In the genomic region with DNA sequence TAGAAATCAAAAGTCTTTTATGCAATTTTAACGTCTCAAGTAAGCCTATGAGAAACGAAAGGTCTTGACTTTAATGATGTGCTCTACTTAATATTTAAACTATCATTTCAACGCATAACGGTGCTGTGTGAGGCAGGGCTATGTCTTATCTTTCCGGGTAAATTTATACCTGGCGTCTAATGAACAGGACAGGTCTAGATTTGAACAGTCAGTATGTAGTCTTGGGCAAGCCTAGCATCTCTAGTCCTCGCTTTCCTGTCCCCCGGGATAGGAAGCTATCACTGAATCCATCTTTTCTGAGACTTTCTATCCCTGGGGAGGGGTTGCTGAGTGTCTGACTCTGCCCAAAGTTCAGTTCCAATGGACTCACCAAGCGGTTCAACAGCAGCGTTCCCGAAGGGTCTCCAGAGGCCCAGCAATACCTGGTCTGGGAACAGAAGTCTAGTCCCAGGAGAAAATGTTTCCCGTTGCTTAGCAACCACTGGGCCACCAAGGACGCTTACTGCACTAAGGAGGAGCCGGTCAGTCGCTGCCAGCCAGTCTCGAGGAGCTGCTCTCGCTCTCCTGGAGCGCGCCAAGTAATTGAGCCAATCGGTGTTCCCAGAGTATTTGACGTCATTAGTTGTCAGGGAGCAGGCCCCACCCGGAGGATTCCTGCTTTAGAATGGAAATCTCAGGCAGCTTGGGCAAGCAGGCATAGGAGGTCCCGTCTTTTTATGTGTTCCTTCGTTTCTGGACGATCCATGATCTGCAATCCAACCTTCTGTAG, we compare ENCODE assay signal across 8 mouse cellular contexts. TPM values are rescaled to one million over a fixed set of nuclear protein-coding genes. Genes with fewer than 3 reads are reported as not detected.
DNase-seq lines count a peak whose midpoint lies in the region; ATAC-seq and TF ChIP-seq lines count a peak whose summit lies in the region.

Gene Dnah6, minus strand, starts transcription at position 463 of the 769 bp plus-strand sequence.

- no peaks in the 10 kb centered on the region for H3K9me3 ChIP-seq in hindbrain, embryonic 14.5 days (ENCODE audit: control insufficient read depth, low read length)

- H3K27me3 ChIP-seq in Patski, result no peaks in the 10 kb centered on the region
- no peaks in the 10 kb centered on the region for H3K27me3 ChIP-seq in hindbrain, embryonic 14.5 days (ENCODE audit: control insufficient read depth, insufficient read depth, low read length)

- ATAC-seq in Patski, result peak; percentile 94
- peak; percentile 99 for ATAC-seq in hindbrain, embryonic 14.5 days (ENCODE audit: low FRiP score)

- in situ Hi-C loops in Patski (cut with MboI; ENCODE audit: low pct_unique_long_range_greater_than_20kb), result loop anchor here (5.0 to 10.0 kb wide), 2 partner anchors 54 to 207 kb away; no protein-coding TSS in a partner anchor

- peak within 1 kb of the TSS; percentile 56 for H3K27ac ChIP-seq in hindbrain, embryonic 14.5 days

- H3K4me3 ChIP-seq in hindbrain, embryonic 14.5 days (replicated peaks; ENCODE audit: low read length), result peak within 1 kb of the TSS; percentile 33

- H3K36me3 ChIP-seq in hindbrain, embryonic 14.5 days (replicated peaks; ENCODE audit: control insufficient read depth, insufficient read depth), result no peaks in the 10 kb centered on the region

- 32% methylated on average over 25 of the region's 25 CpGs for WGBS in hindbrain, embryonic 14.5 days

- CTCF ChIA-PET in Patski (lab: Charles Lee), result interaction anchor here (1.3 to 1.8 kb wide), 2 partner anchors 11 kb away, joined by 3 to 10 read pairs; no protein-coding TSS in a partner anchor

- peak within 1 kb of the TSS; percentile 54 for H3K9ac ChIP-seq in hindbrain, embryonic 14.5 days

- TF ChIP-seq CTCF in Patski (IDR thresholded peaks at IDR 0.05), result no peak

- POLR2A ChIA-PET in Patski (lab: Charles Lee), result no interaction called here

- peaks cover 5% of the 10 kb centered on the region; the same call in 1 of the 2 replicates for H3K4me1 ChIP-seq in hindbrain, embryonic 14.5 days (replicated peaks; ENCODE audit: control insufficient read depth, insufficient read depth, low read length)

- DNase-seq in Patski (ENCODE audit: low read depth, low spot score), result peak; percentile 61
- DNase-seq in cerebellum, postnatal 10 days, result peak; percentile 94 to 95
- peak; percentile 61 to 75 for DNase-seq in frontal cortex, postnatal 25 days (ENCODE audit: low spot score in 2 of 2)
- peak; percentile 90 for DNase-seq in hindbrain, embryonic 14.5 days (ENCODE audit: low spot score)
- peak; percentile 63 to 64 for DNase-seq in layer of hippocampus, postnatal 25 days (ENCODE audit: extremely low spot score in 1 of 2, low spot score in 1 of 2)
- DNase-seq in lung, postnatal 14 days, result peak; percentile 91
- DNase-seq in ovary, postnatal 36 days (ENCODE audit: low spot score), result peak; percentile 83
- DNase-seq in thymus, postnatal 14 days, result peak; percentile 70

- peak within 1 kb of the TSS; percentile 69 for H3K4me2 ChIP-seq in hindbrain, embryonic 14.5 days (replicated peaks)

RNA-seq across cellular contexts. Expression of gene Dnah6, which starts in this region (rescaled TPM):
- 0.01 TPM for polyA plus RNA-seq in Patski (2021)
- 0.48 and 0.98 TPM in 2 replicates for polyA plus RNA-seq in hindbrain, embryonic 14.5 days (2014; fragmentation: Nextera tagmentation; extraction: Ambion mirVana)
- total RNA-seq in layer of hippocampus, postnatal 25 days (2021), result under 1 TPM; 0.54 to 0.94 TPM

Comparison
In these comparisons a context has a peak if more than half of its experiments do, and no peak if none do; other contexts are left out.
1. Peak in every context shown above with its lines: DNase-seq, ATAC-seq, H3K4me3 ChIP-seq and H3K27ac ChIP-seq.
2. Peak in DNase-seq and ATAC-seq in Patski; RNA of the gene not detected or under 1 TPM.
3. Peak in DNase-seq, ATAC-seq, H3K4me3 ChIP-seq, H3K27ac ChIP-seq, H3K9ac ChIP-seq and H3K4me2 ChIP-seq in hindbrain, embryonic 14.5 days; RNA of the gene not detected or under 1 TPM.
4. Peak in DNase-seq in layer of hippocampus, postnatal 25 days; RNA of the gene not detected or under 1 TPM.